Mouse (Mus musculus) kidney, postnatal 36 days (tissue): Measurements from ENCODE around the gene Zfp451.
"Not testable (repeated sequence)": the region's sequence is repeated elsewhere in the genome, so short reads cannot be mapped to it uniquely, and the experiment has no call there.

Experiments
- DNase-seq, 2 experiments: peaks; one replicate each; pipeline ENCODE4 v3.0.0; 2021 to 2022; ENCODE audit warnings: mixed read lengths in 2 of 2

The Zfp451 gene

GRCm38 (mm10) chr1:33757033-33757413 lies 57.4 kb downstream of the Zfp451 start:
- DNase-seq, result peak in 1 of 2 experiments; percentile 26

- no peak for DNase-seq
Measured at GRCm38 (mm10) chr1:33756258-33757032, 58.0 kb downstream of the Zfp451 start.

- no peak for DNase-seq
Measured at GRCm38 (mm10) chr1:33755799-33756198, 58.6 kb downstream of the Zfp451 start.

- DNase-seq, result peak; percentile 83 to 86
Measured at GRCm38 (mm10) chr1:33754965-33755735, 59.2 kb downstream of the Zfp451 start.

- DNase-seq, result peak; percentile 61 to 68
Measured at GRCm38 (mm10) chr1:33754089-33754488, 60.3 kb downstream of the Zfp451 start.

- no peak for DNase-seq
Measured at GRCm38 (mm10) chr1:33751283-33751682, 63.1 kb downstream of the Zfp451 start.

GRCm38 (mm10) chr1:33749709-33750108 lies 64.7 kb downstream of the Zfp451 start:
- not testable (repeated sequence) for DNase-seq

GRCm38 (mm10) chr1:33749109-33749508 lies 65.3 kb downstream of the Zfp451 start:
- DNase-seq, result no peak

- DNase-seq, result no peak
Measured at GRCm38 (mm10) chr1:33745901-33746300, 68.5 kb downstream of the Zfp451 start.

- DNase-seq, result not testable (repeated sequence)
Measured at GRCm38 (mm10) chr1:33744815-33745214, 69.6 kb downstream of the Zfp451 start.

- peak; percentile 23 to 71 for DNase-seq
Measured at GRCm38 (mm10) chr1:33742903-33743302, 71.5 kb downstream of the Zfp451 start.

- peak; percentile 81 to 93 for DNase-seq
Measured at GRCm38 (mm10) chr1:33739302-33739701, 75.1 kb downstream of the Zfp451 start.

- no peak for DNase-seq
Measured at GRCm38 (mm10) chr1:33738681-33739278, 75.6 kb downstream of the Zfp451 start.

- no peak for DNase-seq
Measured at GRCm38 (mm10) chr1:33738281-33738680, 76.1 kb downstream of the Zfp451 start.

GRCm38 (mm10) chr1:33734001-33734685 lies 80.3 kb downstream of the Zfp451 start:
- peak; percentile 20 to 56 for DNase-seq

- DNase-seq, result no peak
Measured at GRCm38 (mm10) chr1:33733044-33733443, 81.4 kb downstream of the Zfp451 start.

GRCm38 (mm10) chr1:33725086-33725485 lies 89.3 kb downstream of the Zfp451 start:
- no peak for DNase-seq

- no peak for DNase-seq
Measured at GRCm38 (mm10) chr1:33724516-33724915, 89.9 kb downstream of the Zfp451 start.

- no peak for DNase-seq
Measured at GRCm38 (mm10) chr1:33721020-33721419, 93.4 kb downstream of the Zfp451 start.

- DNase-seq, result no peak
Measured at GRCm38 (mm10) chr1:33720231-33720630, 94.2 kb downstream of the Zfp451 start.

GRCm38 (mm10) chr1:33719733-33720225 lies 94.6 kb downstream of the Zfp451 start, which contains the start of gene Rab23:
TSS of gene Rab23 (plus strand) at chr1:33719887.
- peak; percentile 79 to 90 for DNase-seq

- no peak for DNase-seq
Measured at GRCm38 (mm10) chr1:33717636-33718035, 96.8 kb downstream of the Zfp451 start.

- DNase-seq, result no peak
Measured at GRCm38 (mm10) chr1:33714796-33715195, 99.6 kb downstream of the Zfp451 start.
